Mouse (Mus musculus) ES-Bruce4 (cell line): ENCODE data around the gene Hexim1. TPM values are rescaled to one million over a fixed set of nuclear protein-coding genes. Genes with fewer than 3 reads are reported as not detected.

Experiments
- H3K27ac ChIP-seq: 2 replicates; pipeline ENCODE4 v1.5.1; 2012; ENCODE audit warnings: low read length, inconsistent platforms; ENCODE audit not compliant: insufficient read depth
- H3K27me3 ChIP-seq: 2 replicates; pipeline ENCODE4 v1.6.1; 2012; ENCODE audit warnings: mild to moderate bottlenecking, low read length, inconsistent platforms; ENCODE audit not compliant: control insufficient read depth, poor library complexity, insufficient read depth, severe bottlenecking
- H3K36me3 ChIP-seq: 2 replicates; pipeline ENCODE4 v1.6.1; 2012; ENCODE audit warnings: inconsistent platforms, mild to moderate bottlenecking, low read length, moderate library complexity; ENCODE audit not compliant: control insufficient read depth, poor library complexity, insufficient read depth, severe bottlenecking
- H3K4me1 ChIP-seq: one replicate; pipeline ENCODE4 v1.8.1; 2011; ENCODE audit warnings: low read length; ENCODE audit not compliant: control insufficient read depth, insufficient read depth
- H3K4me3 ChIP-seq: 2 replicates; pipeline ENCODE4 v1.5.1; 2011; ENCODE audit warnings: low read depth, mild to moderate bottlenecking, low read length
- H3K9ac ChIP-seq: 2 replicates; pipeline ENCODE4 v1.6.1; 2012; ENCODE audit warnings: low read depth, mild to moderate bottlenecking, inconsistent platforms; ENCODE audit not compliant: poor library complexity, severe bottlenecking
- H3K9me3 ChIP-seq: replicated peaks from 2 replicates; pipeline ENCODE4 v1.6.1; 2012; ENCODE audit warnings: mild to moderate bottlenecking, low read length, inconsistent platforms; ENCODE audit not compliant: control insufficient read depth, poor library complexity, insufficient read depth, severe bottlenecking
- CTCF ChIP-seq: IDR thresholded peaks from one replicate; pipeline ENCODE4 v1.8.1; 2011; ENCODE audit warnings: low read depth, low read length
- EP300 ChIP-seq: IDR thresholded peaks from 2 replicates; pipeline ENCODE4 v1.6.1; 2011; ENCODE audit warnings: low read depth, low read length; ENCODE audit not compliant: insufficient read depth
- POLR2A ChIP-seq: IDR thresholded peaks from one replicate; pipeline ENCODE4 v1.8.1; 2011; ENCODE audit warnings: low read length; ENCODE audit not compliant: insufficient read depth
- polyA plus RNA-seq: library from polyadenylated mRNA; stranded (reverse); fragments of >200 nt; gene quantifications from 2 replicates; pipeline ENCODE4 v1.2.4, GENCODE M21; 2011; ENCODE audit warnings: low read depth; ENCODE audit not compliant: missing spikeins, insufficient read depth, insufficient read length

Hexim1 gene
- polyA plus RNA-seq, 1 experiment = 17.2 TPM

- Histone ChIP-seq H3K27ac (peak overlapping the region; percentile 73), H3K9ac (no peak overlapping the region), H3K4me3 (no peak overlapping the region), H3K27me3 (no peaks in the 10 kb centered on the region), H3K4me1 (peaks cover 16% of the 10 kb centered on the region), H3K9me3 (no peaks in the 10 kb centered on the region), H3K36me3 (no peaks in the 10 kb centered on the region; the same call in 1 of the 2 replicates)
- TF ChIP-seq POLR2A (no peak), CTCF (no peak), EP300 (no peak)
These were observed 25.9 kb downstream of the Hexim1 start for GRCm38 (mm10) chr11:103141944-103142255.

- H3K4me3 ChIP-seq = no peak overlapping the region
- no peaks in the 10 kb centered on the region; the same call in 1 of the 2 replicates for H3K36me3 ChIP-seq
- TF ChIP-seq POLR2A (no peak), CTCF (no peak), EP300 (no peak)
- H3K27me3 ChIP-seq = no peaks in the 10 kb centered on the region
- H3K9ac ChIP-seq = no peak overlapping the region
- H3K4me1 ChIP-seq = peaks cover 16% of the 10 kb centered on the region
- H3K9me3 ChIP-seq = no peaks in the 10 kb centered on the region
- H3K27ac ChIP-seq = peak overlapping the region; percentile 30; the same call in 1 of the 2 replicates
These were observed 26.6 kb downstream of the Hexim1 start for GRCm38 (mm10) chr11:103142441-103143182.

- no peak overlapping the region for H3K4me3 ChIP-seq
- TF ChIP-seq EP300 = no peak
- no peak for TF ChIP-seq CTCF
- TF ChIP-seq POLR2A = no peak
- no peaks in the 10 kb centered on the region; the same call in 1 of the 2 replicates for H3K36me3 ChIP-seq
- H3K27me3 ChIP-seq = no peaks in the 10 kb centered on the region
- no peak overlapping the region for H3K9ac ChIP-seq
- H3K4me1 ChIP-seq = peaks cover 16% of the 10 kb centered on the region
- no peaks in the 10 kb centered on the region for H3K9me3 ChIP-seq
- H3K27ac ChIP-seq = no peak overlapping the region
These were observed 28.6 kb downstream of the Hexim1 start for GRCm38 (mm10) chr11:103144309-103145285.

GRCm38 (mm10) chr11:103146386-103146785 is 30.4 kb downstream of the Hexim1 start:
- Histone ChIP-seq H3K9me3 (no peaks in the 10 kb centered on the region), H3K9ac (no peak overlapping the region), H3K36me3 (no peaks in the 10 kb centered on the region), H3K4me3 (no peak overlapping the region), H3K4me1 (peaks cover 10% of the 10 kb centered on the region), H3K27me3 (no peaks in the 10 kb centered on the region), H3K27ac (no peak overlapping the region)
- no peak for TF ChIP-seq POLR2A
- TF ChIP-seq EP300 = no peak
- no peak for TF ChIP-seq CTCF

GRCm38 (mm10) chr11:103147766-103148165 is 31.7 kb downstream of the Hexim1 start:
- H3K9ac ChIP-seq = no peak overlapping the region
- no peaks in the 10 kb centered on the region for H3K27me3 ChIP-seq
- TF ChIP-seq POLR2A (no peak), CTCF (no peak), EP300 (no peak)
- H3K36me3 ChIP-seq = no peaks in the 10 kb centered on the region
- no peak overlapping the region for H3K27ac ChIP-seq
- peaks cover 6% of the 10 kb centered on the region for H3K4me1 ChIP-seq
- H3K4me3 ChIP-seq = no peak overlapping the region
- H3K9me3 ChIP-seq = no peaks in the 10 kb centered on the region
